Mouse (Mus musculus) small intestine, adult 2 months (tissue): ENCODE results near the gene Gng8.

Experiments
- CTCF ChIP-seq: fragments of 200-500 bp; IDR thresholded peaks from 2 replicates; pipeline ENCODE4 v1.5.1; 2012; ENCODE audit warnings: low read depth, mild to moderate bottlenecking, control low read depth, inconsistent platforms, low read length, moderate library complexity, mixed read lengths; ENCODE audit not compliant: insufficient replicate concordance, insufficient read length; ENCODE audit errors: extremely low read depth
- POLR2A ChIP-seq: fragments of 200-500 bp; IDR thresholded peaks from 2 replicates; pipeline ENCODE4 v1.6.1; 2012; ENCODE audit warnings: low read depth, mild to moderate bottlenecking, control low read depth, inconsistent platforms, low read length, moderate library complexity

- TF ChIP-seq POLR2A (no peak), CTCF (no peak)
These were observed 36.8 kb downstream of the Gng8 start for GRCm38 (mm10) chr7:16928341-16928740.
